Mouse (Mus musculus) gastrocnemius, postnatal 36 days (tissue): Measurements from ENCODE around the gene Unkl. TPM values are rescaled to one million over a fixed set of nuclear protein-coding genes. Genes with fewer than 3 reads are reported as not detected.

Experiments used
- DNase-seq, 2 experiments: peaks; one replicate each; pipeline ENCODE4 v3.0.0; 2022
- intact Hi-C: fragments of 180-260 bp; cut with DNase I; formaldehyde crosslinking; loops from one replicate; pipeline ENCODE4 v1.15.1; 2025
- long read RNA-seq, 2 experiments: library from polyadenylated mRNA; stranded (forward); transcript quantifications; one replicate each; pipeline ENCODE4 v2.0.0; 2021
- total RNA-seq, 2 experiments: library from RNA; stranded (reverse); gene quantifications; 2 replicates each; pipeline ENCODE4 v1.2.3; 2021

Unkl gene
- total RNA-seq, result 1 to 10 TPM; 4.9 to 5.6 TPM
- long read RNA-seq, experiment 1, partial matches to known transcripts, result 0 of 1 reads
- long read RNA-seq, experiment 1, other reads (novel, unspliced or antisense), result 1 of 1 reads
- long read RNA-seq, experiment 2, partial matches to known transcripts, result 0 of 1 reads
- long read RNA-seq, experiment 2, other reads (novel, unspliced or antisense), result 1 of 1 reads

DNA sequence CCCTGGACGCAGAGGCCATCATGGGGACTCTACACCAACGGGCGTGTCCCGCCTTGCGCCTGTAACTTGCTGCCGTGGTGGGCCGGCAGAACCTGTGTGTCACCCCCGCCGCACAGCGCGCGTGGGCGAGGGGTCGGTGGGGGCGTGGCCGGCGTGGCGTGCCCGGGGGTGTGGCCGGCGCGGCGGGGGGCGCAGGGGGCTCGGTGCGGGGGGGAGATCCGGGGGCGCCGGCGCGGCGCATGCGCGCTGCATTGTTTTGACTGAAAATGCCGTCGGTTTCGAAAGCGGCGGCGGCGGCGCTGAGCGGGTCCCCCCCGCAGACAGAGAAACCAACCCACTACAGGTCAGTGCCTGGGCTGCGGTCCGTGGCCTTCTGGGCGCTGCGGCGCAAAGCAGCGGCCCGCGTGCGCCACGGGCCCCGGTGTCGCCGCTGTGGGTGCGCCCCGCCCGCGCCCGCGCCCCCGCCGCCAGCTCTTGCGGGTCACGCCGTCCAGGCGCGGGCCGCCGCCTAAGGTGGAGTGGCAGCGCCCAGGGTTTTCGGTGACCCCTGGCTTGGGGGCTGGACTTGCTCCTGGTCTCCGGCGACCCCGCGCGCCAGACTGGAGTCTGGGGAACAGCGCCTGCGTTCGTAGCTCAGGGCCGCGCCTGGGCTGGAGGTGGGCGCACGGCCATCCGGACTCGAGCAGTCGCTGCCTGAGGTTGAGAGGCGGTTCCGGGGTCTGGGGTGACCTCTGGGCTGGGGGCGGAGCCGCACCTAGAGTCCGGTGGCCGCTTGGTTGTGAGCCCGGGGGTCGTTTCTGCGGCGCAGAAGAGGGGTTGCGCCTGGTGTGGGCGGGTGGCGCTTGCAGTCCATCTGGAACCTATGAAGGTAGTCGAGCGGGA is at the start of gene Unkl:
Gene Unkl (plus strand): TSS at position 248 of the 882 bp plus-strand sequence.
- DNase-seq, result peak; percentile 66 to 72

GRCm38 (mm10) chr17:25138803-25139202 is 49.4 kb upstream of the Unkl start:
- DNase-seq, result no peak
- intact Hi-C loops, result no loop called here

More for the DNA sequence above, at the start of gene Unkl:
- intact Hi-C loops, result loop anchor here (5.0 kb wide), 1 partner anchor 84 kb away; the partner anchor contains the start of gene Ube2i

GRCm38 (mm10) chr17:25139960-25140359 is 48.2 kb upstream of the Unkl start:
- intact Hi-C loops, result no loop called here
- DNase-seq, result no peak

DNA sequence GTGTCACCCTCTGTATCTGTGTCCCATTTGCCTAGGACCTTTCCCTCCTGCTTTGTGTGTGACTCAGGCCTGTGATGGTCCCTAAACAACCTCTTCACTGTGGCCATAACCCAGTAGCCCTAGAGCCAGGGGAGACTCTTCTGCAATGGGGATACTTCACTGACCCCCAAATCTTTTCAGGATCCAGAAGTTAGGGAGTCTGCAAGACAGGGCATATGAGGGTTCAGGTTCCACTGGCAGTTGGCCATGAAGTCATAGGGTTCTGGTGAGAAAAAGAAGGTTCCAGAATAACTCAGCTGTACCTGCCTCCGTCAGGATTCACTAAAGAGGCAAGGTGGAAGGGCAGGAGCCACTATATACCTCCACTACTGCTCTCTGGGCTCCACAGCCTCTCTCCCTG is 26.0 kb upstream of the Unkl start, which contains the start of gene Ccdc154:
Gene Ccdc154 (plus strand): TSS at position 301 of the 400 bp plus-strand sequence.
- DNase-seq, result no peak
- intact Hi-C loops, result no loop called here

DNA sequence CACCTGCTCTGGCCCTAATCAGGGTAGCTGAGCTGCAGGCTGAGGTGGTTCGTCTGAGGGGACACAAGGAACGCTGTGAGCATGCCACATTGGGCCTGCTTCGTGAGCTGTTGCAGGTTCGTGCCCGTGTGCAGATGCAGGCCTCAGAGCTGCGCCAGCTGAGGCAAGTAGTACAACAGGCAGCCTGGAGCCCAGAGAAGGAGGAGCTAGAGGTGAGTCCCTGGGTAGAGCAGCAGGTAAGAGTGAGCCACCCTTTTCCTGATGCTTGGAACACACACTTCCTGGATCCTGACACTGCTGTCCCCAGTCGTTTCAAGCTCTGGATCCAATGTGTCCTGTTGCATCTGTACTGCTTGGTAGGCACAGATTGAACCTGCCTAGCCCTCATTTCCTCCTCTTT is 24.8 kb upstream of the Unkl start:
- intact Hi-C loops, result no loop called here
- DNase-seq, result no peak

GRCm38 (mm10) chr17:25164770-25165169 is 23.4 kb upstream of the Unkl start:
- intact Hi-C loops, result no loop called here
- DNase-seq, result no peak

GRCm38 (mm10) chr17:25165970-25166671 is 22.1 kb upstream of the Unkl start:
- intact Hi-C loops, result no loop called here
- DNase-seq, result no peak

- no peak for DNase-seq
- intact Hi-C loops, result no loop called here
Observed at GRCm38 (mm10) chr17:25169706-25170105, 18.5 kb upstream of the Unkl start.

- intact Hi-C loops, result no loop called here
- DNase-seq, result no peak
Observed at GRCm38 (mm10) chr17:25172558-25172957, 15.6 kb upstream of the Unkl start.

DNA sequence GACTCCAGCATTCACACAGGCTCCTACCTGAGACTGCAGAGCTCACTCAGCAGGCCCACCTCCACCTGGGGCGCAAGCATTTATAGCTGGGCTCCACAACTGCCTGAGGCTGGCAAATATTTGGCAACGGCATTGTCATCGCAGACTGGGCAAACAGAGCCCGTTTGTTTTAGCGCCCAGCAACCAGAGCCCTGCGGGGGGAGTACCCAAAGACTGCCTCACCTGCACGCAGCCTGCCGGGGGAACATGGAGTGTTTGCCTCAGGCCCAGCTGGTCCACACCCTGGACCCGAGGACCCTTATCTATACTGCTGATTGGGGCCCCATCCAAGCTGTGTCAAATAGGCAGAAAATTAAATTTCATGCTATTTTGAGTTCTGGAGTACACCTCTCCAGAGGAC is 12.8 kb upstream of the Unkl start, which contains the start of gene Gm38655:
Gene Gm38655 (minus strand): TSS at position 61 of the 400 bp plus-strand sequence.
- intact Hi-C loops, result no loop called here
- no peak for DNase-seq

GRCm38 (mm10) chr17:25183232-25183631 is 5.0 kb upstream of the Unkl start:
- intact Hi-C loops, result loop anchor here (5.0 kb wide), 1 partner anchor 66 kb away; the partner anchor contains the start of gene Telo2
- no peak for DNase-seq

GRCm38 (mm10) chr17:25184129-25184691 is 4.0 kb upstream of the Unkl start, which contains the start of gene BC003965:
Gene BC003965 (plus strand): TSS chr17:25184554.
- peak; percentile 94 to 96 for DNase-seq
- intact Hi-C loops, result loop anchor here (5.0 kb wide), 1 partner anchor 67 kb away; the partner anchor contains the start of gene Telo2

GRCm38 (mm10) chr17:25184961-25185360 is 3.2 kb upstream of the Unkl start:
- intact Hi-C loops, result loop anchor here (5.0 kb wide), 2 partner anchors 68 to 87 kb away; partner anchors contain the start of genes Telo2 and Ube2i

DNA sequence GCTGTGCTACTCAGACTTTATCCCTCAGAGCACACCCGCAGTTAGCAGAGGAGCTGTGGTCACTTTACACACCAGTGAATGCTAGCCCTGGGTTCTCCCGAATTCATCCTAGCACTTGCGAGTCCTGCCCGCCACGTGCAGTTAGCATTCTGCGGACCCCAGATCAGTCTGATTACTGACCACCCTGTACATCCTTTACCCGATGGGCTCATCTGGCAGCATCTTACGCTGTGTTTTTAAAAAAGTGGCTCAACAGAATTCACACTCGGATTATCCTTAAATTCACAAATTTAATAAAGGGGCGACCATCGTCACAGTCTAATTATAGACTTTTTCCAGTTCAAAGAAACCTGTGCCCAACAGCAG is 430 bp upstream of the Unkl start:
- intact Hi-C loops, result loop anchor here (5.0 kb wide), 1 partner anchor 85 kb away; the partner anchor contains the start of gene Ube2i
- no peak for DNase-seq

More at GRCm38 (mm10) chr17:25184961-25185360, 3.2 kb upstream of the Unkl start:
- no peak for DNase-seq

- intact Hi-C loops, result loop anchor here (5.0 kb wide), 1 partner anchor 83 kb away; the partner anchor contains the start of gene Ube2i
- DNase-seq, result no peak
Observed at GRCm38 (mm10) chr17:25189091-25189490, 894 bp downstream of the Unkl start.

- DNase-seq, result no peak
- intact Hi-C loops, result no loop called here
Observed at GRCm38 (mm10) chr17:25202401-25202800, 14.2 kb downstream of the Unkl start.

DNA sequence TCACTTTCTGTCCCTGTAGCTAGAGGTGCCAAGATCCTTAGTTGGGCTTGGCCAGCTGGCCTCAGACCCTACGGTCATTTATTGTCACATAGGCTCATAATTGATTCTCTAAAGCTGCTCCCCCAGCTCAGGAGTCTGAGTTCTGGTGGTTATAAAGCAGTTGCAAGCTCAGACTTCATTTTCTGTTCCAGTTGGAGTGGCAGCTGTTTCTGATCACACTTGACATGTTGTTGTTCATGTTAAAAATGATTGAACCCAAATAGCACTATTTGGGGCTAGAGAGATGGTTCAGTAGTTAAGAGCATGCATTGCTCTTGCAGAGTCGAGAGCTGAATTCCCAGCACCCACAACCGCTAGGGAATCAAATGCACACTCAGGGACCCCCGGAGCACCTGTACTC is 21.8 kb downstream of the Unkl start:
- intact Hi-C loops, result no loop called here
- DNase-seq, result no peak

DNA sequence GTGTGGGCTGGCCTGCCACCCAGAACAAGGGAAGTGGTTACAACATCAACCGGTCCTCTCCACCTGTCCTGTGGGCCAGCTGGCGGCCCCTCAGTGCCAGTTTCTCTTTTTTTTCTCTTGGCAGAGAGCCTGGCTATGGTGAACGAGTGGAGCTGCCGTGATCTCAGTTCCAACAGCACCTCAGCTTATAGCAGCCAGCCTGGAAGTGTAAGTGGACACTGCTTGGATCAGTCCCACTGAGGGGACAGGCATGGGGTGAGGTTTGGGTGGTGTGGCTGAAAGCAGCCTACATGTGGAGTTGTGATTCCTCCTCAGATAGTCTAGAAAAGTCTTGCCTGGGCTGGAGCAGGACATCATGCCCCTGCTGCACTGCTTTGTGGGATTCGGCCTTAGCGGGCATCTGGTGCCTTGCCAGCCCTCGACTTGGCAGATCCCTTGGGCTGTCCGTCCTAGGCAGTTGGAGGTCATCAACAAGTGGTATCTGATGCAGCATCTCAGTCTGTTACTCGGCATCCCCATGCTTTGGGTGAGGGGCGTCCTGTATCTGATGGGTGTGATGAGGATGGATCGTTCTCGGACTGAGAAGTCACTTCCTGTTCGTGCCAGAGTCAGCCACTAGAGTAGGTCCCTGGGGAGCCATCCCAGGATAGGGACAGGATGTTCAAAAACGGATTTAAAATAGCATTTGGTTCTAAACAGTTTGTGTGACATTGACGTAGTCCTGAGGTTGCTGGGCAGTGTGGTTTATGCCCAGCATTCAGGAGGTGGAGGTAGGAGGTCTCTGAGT is 22.7 kb downstream of the Unkl start:
- peak in 1 of 2 experiments; percentile 35 for DNase-seq
- intact Hi-C loops, result no loop called here

- intact Hi-C loops, result no loop called here
- DNase-seq, result no peak
Observed at GRCm38 (mm10) chr17:25211705-25212104, 23.5 kb downstream of the Unkl start.
